Comparison of ENCODE assay signal across 8 mouse cellular contexts in genomic region chr19:4382303-4382702, GRCm38 (mm10). TPM values are rescaled to one million over a fixed set of nuclear protein-coding genes. Genes with fewer than 3 reads are reported as not detected.
DNase-seq lines count a peak whose midpoint lies in the region; ATAC-seq and TF ChIP-seq lines count a peak whose summit lies in the region.
"Not testable (repeated sequence)": the region's sequence is repeated elsewhere in the genome, so short reads cannot be mapped to it uniquely, and the experiment has no call there.

No protein-coding gene starts in this region.

- DNase-seq in 416B (ENCODE audit: low read depth): peak; percentile 47
- DNase-seq in brain, adult 2 months (ENCODE audit: low read depth, low spot score): peak; percentile 16
- not testable (repeated sequence) for DNase-seq in forebrain, postnatal 0 days; heart, adult 2 months; kidney, postnatal 0 days (ENCODE audit: low spot score); liver, postnatal 0 days; midbrain, postnatal 0 days (ENCODE audit: low spot score)
- DNase-seq in thymus, postnatal 14 days: peak; percentile 20

- 94% methylated on average over 1 of the region's 1 CpGs for WGBS in forebrain, postnatal 0 days
- WGBS in heart, adult 2 months: 86% methylated on average over 1 of the region's 1 CpGs
- 59% methylated on average over 1 of the region's 1 CpGs for WGBS in kidney, postnatal 0 days
- WGBS in liver, postnatal 0 days (ENCODE audit: insufficient replicate concordance): 88% methylated on average over 1 of the region's 1 CpGs
- WGBS in midbrain, postnatal 0 days: 98% methylated on average over 1 of the region's 1 CpGs

- TF ChIP-seq POLR2A in heart, adult 2 months (IDR thresholded peaks at IDR 0.05; ENCODE audit: insufficient read depth, low read depth, low read length): not testable (repeated sequence)

- TF ChIP-seq CTCF in forebrain, postnatal 0 days (IDR thresholded peaks at IDR 0.05; ENCODE audit: low read depth): peak; percentile 20; the same call in 1 of the 2 replicates
- TF ChIP-seq CTCF in heart, adult 2 months (IDR thresholded peaks at IDR 0.05): peak; percentile 40
- peak; percentile 30; the same call in 1 of the 2 replicates for TF ChIP-seq CTCF in kidney, postnatal 0 days (IDR thresholded peaks at IDR 0.05; ENCODE audit: low read depth)
- TF ChIP-seq CTCF in liver, postnatal 0 days (IDR thresholded peaks at IDR 0.05; ENCODE audit: low read depth): peak; percentile 17; the same call in 1 of the 2 replicates
- TF ChIP-seq CTCF in midbrain, postnatal 0 days (IDR thresholded peaks at IDR 0.05): peak; percentile 26; the same call in 1 of the 2 replicates

- not testable (repeated sequence) for H3K9me3 ChIP-seq in forebrain, postnatal 0 days (ENCODE audit: low read length); kidney, postnatal 0 days (replicated peaks; ENCODE audit: low read length); liver, postnatal 0 days (ENCODE audit: low read length); midbrain, postnatal 0 days (ENCODE audit: low read length)

- not testable (repeated sequence) for TF ChIP-seq EP300 in heart, adult 2 months (IDR thresholded peaks at IDR 0.05; ENCODE audit: insufficient read depth, low read depth, low read length); liver, postnatal 0 days (IDR thresholded peaks at IDR 0.05; ENCODE audit: low read depth)

- not testable (repeated sequence) for H3K4me1 ChIP-seq in forebrain, postnatal 0 days (ENCODE audit: insufficient read depth); heart, adult 2 months (ENCODE audit: control insufficient read depth, insufficient read depth, low read length); kidney, postnatal 0 days (replicated peaks; ENCODE audit: insufficient read depth, low read length); liver, postnatal 0 days (ENCODE audit: insufficient read depth); midbrain, postnatal 0 days (ENCODE audit: insufficient read depth, low read length)

- not testable (repeated sequence) for H3K27me3 ChIP-seq in forebrain, postnatal 0 days (ENCODE audit: insufficient read depth, low read length); heart, adult 2 months (ENCODE audit: control insufficient read depth, insufficient read depth, low read length); kidney, postnatal 0 days (ENCODE audit: insufficient read depth, low read length); liver, postnatal 0 days (ENCODE audit: insufficient read depth, low read length); midbrain, postnatal 0 days (ENCODE audit: insufficient read depth, low read length)

- not testable (repeated sequence) for H3K9ac ChIP-seq in forebrain, postnatal 0 days; heart, adult 2 months (ENCODE audit: low read depth, low read length); kidney, postnatal 0 days (ENCODE audit: low read depth, low read length); liver, postnatal 0 days (replicated peaks); midbrain, postnatal 0 days (replicated peaks; ENCODE audit: low read length, poor library complexity, severe bottlenecking)

- not testable (repeated sequence) for ATAC-seq in forebrain, postnatal 0 days; kidney, postnatal 0 days (replicated peaks; ENCODE audit: low FRiP score, low read depth); liver, postnatal 0 days; midbrain, postnatal 0 days (ENCODE audit: low FRiP score)

- not testable (repeated sequence) for H3K4me3 ChIP-seq in forebrain, postnatal 0 days (ENCODE audit: low read depth, low read length); heart, adult 2 months; kidney, postnatal 0 days (replicated peaks; ENCODE audit: low read depth, low read length); liver, postnatal 0 days (ENCODE audit: low read depth, low read length); midbrain, postnatal 0 days (ENCODE audit: low read depth, low read length)

- not testable (repeated sequence) for H3K79me2 ChIP-seq in heart, adult 2 months (replicated peaks; ENCODE audit: control insufficient read depth, insufficient read depth, low read length)

- not testable (repeated sequence) for H3K4me2 ChIP-seq in forebrain, postnatal 0 days (ENCODE audit: low read depth); kidney, postnatal 0 days (ENCODE audit: low read length); liver, postnatal 0 days (ENCODE audit: low read depth, low read length); midbrain, postnatal 0 days (ENCODE audit: low read depth, low read length, poor library complexity, severe bottlenecking)

- H3K27ac ChIP-seq in forebrain, postnatal 0 days (ENCODE audit: low read depth, low read length); heart, adult 2 months; kidney, postnatal 0 days; liver, postnatal 0 days (ENCODE audit: low read depth); midbrain, postnatal 0 days (ENCODE audit: low read depth, low read length): not testable (repeated sequence)

- intact Hi-C loops in heart, adult 2 months (cut with DNase I): not testable (repeated sequence)

- H3K36me3 ChIP-seq in forebrain, postnatal 0 days (ENCODE audit: insufficient read depth); heart, adult 2 months (ENCODE audit: control insufficient read depth, insufficient read depth, low read length); kidney, postnatal 0 days (ENCODE audit: insufficient read depth, low read length); midbrain, postnatal 0 days (ENCODE audit: insufficient read depth, low read length): not testable (repeated sequence)
- peaks cover 20% of the 10 kb centered on the region for H3K36me3 ChIP-seq in liver, postnatal 0 days (replicated peaks; ENCODE audit: insufficient read depth, low read length)

RNA-seq across cellular contexts. Expression of gene Kdm2a, which starts 15.8 kb away (rescaled TPM):
- total RNA-seq in forebrain, postnatal 0 days (2014; rRNA removed): 55.0 and 71.7 TPM in 2 replicates
- 13.1 and 19.5 TPM in 2 replicates for polyA plus RNA-seq in forebrain, postnatal 0 days (2015; fragmentation: Nextera tagmentation; extraction: Ambion mirVana)
- total RNA-seq in heart, adult 2 months (2021): 10 to 100 TPM; 36.4 to 38.6 TPM
- polyA plus RNA-seq in heart, adult 2 months (2012; rRNA removed): 49.7 and 82.9 TPM in 2 replicates
- polyA plus RNA-seq in kidney, postnatal 0 days (2015; fragmentation: Nextera tagmentation; extraction: Ambion mirVana): 30.0 and 32.8 TPM in 2 replicates
- polyA plus RNA-seq in liver, postnatal 0 days (2015; fragmentation: Nextera tagmentation; extraction: Ambion mirVana): 7.8 and 8.5 TPM in 2 replicates
- 64.9 and 103 TPM in 2 replicates for total RNA-seq in midbrain, postnatal 0 days (2014; rRNA removed)
- polyA plus RNA-seq in midbrain, postnatal 0 days (2015; fragmentation: Nextera tagmentation; extraction: Ambion mirVana): 17.8 and 18.4 TPM in 2 replicates

RNA-seq across cellular contexts. Expression of gene Rhod, which starts 56.9 kb away (rescaled TPM):
- total RNA-seq in forebrain, postnatal 0 days (2014; rRNA removed): 3.6 and 5.2 TPM in 2 replicates
- polyA plus RNA-seq in forebrain, postnatal 0 days (2015; fragmentation: Nextera tagmentation; extraction: Ambion mirVana): 4.3 and 4.7 TPM in 2 replicates
- 1 to 10 TPM; 5.3 to 5.5 TPM for total RNA-seq in heart, adult 2 months (2021)
- polyA plus RNA-seq in heart, adult 2 months (2012; rRNA removed): 8.5 and 9.2 TPM in 2 replicates
- polyA plus RNA-seq in kidney, postnatal 0 days (2015; fragmentation: Nextera tagmentation; extraction: Ambion mirVana): 49.3 and 49.7 TPM in 2 replicates
- polyA plus RNA-seq in liver, postnatal 0 days (2015; fragmentation: Nextera tagmentation; extraction: Ambion mirVana): 14.8 and 19.0 TPM in 2 replicates
- total RNA-seq in midbrain, postnatal 0 days (2014; rRNA removed): 4.3 and 6.2 TPM in 2 replicates
- polyA plus RNA-seq in midbrain, postnatal 0 days (2015; fragmentation: Nextera tagmentation; extraction: Ambion mirVana): 2.7 and 4.5 TPM in 2 replicates
